Comparison of ENCODE assay signal across 9 mouse cellular contexts in genomic region chr4:135666192-135666975, GRCm38 (mm10). TPM values are rescaled to one million over a fixed set of nuclear protein-coding genes. Genes with fewer than 3 reads are reported as not detected.
A peak's percentile ranks its signal among the peaks of the same experiment; 100 is the strongest.
DNase-seq lines count a peak whose midpoint lies in the region; TF ChIP-seq lines count a peak whose summit lies in the region.
"Had no signal": no experiment of that assay in that cellular context is flagged by ENCODE, and none has a peak within 500 bp of the region (broad histone marks: within the 10 kb centered on the region; RNA-seq: fewer than 3 reads in every experiment).

No protein-coding gene starts in this region.

- peak; percentile 61 for TF ChIP-seq CTCF in gastrocnemius, adult 2 months (IDR thresholded peaks at IDR 0.05)

- no peak overlapping the region for H3K27ac ChIP-seq in gastrocnemius, adult 2 months
- no peak overlapping the region for H3K27ac ChIP-seq in limb, embryonic 10.5 days
- H3K27ac ChIP-seq: neural tube, embryonic 13.5 days had no signal

- 59% methylated on average over 17 of the region's 17 CpGs for WGBS in limb, embryonic 10.5 days

- no peaks in the 10 kb centered on the region for H3K9me3 ChIP-seq in limb, embryonic 10.5 days (replicated peaks)
- H3K9me3 ChIP-seq: neural tube, embryonic 13.5 days had no signal

- no peak overlapping the region for H3K4me3 ChIP-seq in gastrocnemius, adult 2 months
- H3K4me3 ChIP-seq in limb, embryonic 10.5 days: no peak overlapping the region
- H3K4me3 ChIP-seq: neural tube, embryonic 13.5 days had no signal

- H3K27me3 ChIP-seq in limb, embryonic 10.5 days (ENCODE audit: low read depth, poor library complexity, severe bottlenecking): 0 out of 2 replicates have a peak, but pooled peaks cover 4% of the 10 kb centered on the region
- H3K27me3 ChIP-seq: neural tube, embryonic 13.5 days had no signal

- intact Hi-C loops in gastrocnemius, adult 2 months (cut with DNase I): no loop called here
- intact Hi-C loops in gastrocnemius, postnatal 36 days (cut with DNase I): no loop called here

- DNase-seq in gastrocnemius, adult 2 months: no peak
- DNase-seq in gastrocnemius, postnatal 36 days: no peak
- DNase-seq in ovary, postnatal 14 days (ENCODE audit: low spot score): peak; percentile 59
- DNase-seq in ovary, postnatal 10 days (ENCODE audit: low spot score): no peak
- peak; percentile 57 for DNase-seq in c-Kit-negative CD71-positive TER-119-positive erythroid progenitor cells, embryonic 14.5 days (ENCODE audit: low read depth, low spot score)
- peak; percentile 76 for DNase-seq in limb, embryonic 10.5 days (ENCODE audit: low spot score)
- DNase-seq in retina, postnatal 1 day: peak; percentile 67
- DNase-seq in cerebellum, adult 9-11 months: no peak

- peaks cover 10% of the 10 kb centered on the region for H3K4me1 ChIP-seq in limb, embryonic 10.5 days
- H3K4me1 ChIP-seq: neural tube, embryonic 13.5 days had no signal

- H3K36me3 ChIP-seq in limb, embryonic 10.5 days: no peaks in the 10 kb centered on the region
- H3K36me3 ChIP-seq: neural tube, embryonic 13.5 days had no signal

RNA-seq across cellular contexts. Expression of gene Ifnlr1, which starts 19.7 kb away (rescaled TPM):
- under 1 TPM; 0.17 to 0.31 TPM for total RNA-seq in gastrocnemius, adult 2 months (2021)
- total RNA-seq in gastrocnemius, postnatal 36 days (2021): under 1 TPM; 0.23 to 0.35 TPM
- polyA plus RNA-seq in limb, embryonic 10.5 days (2016; fragmentation: Nextera tagmentation; extraction: Ambion mirVana): 0.43 and 0.59 TPM in 2 replicates

Comparison
In these comparisons a context has a peak if more than half of its experiments do, and no peak if none do; other contexts are left out.
1. DNase-seq: peak in ovary, postnatal 14 days (single experiment), c-Kit-negative CD71-positive TER-119-positive erythroid progenitor cells, embryonic 14.5 days (single experiment), limb, embryonic 10.5 days (single experiment) and retina, postnatal 1 day (single experiment); none in gastrocnemius, adult 2 months (single experiment), gastrocnemius, postnatal 36 days (0 of 2), ovary, postnatal 10 days (single experiment) and cerebellum, adult 9-11 months (single experiment).